Mouse (Mus musculus) embryo, embryonic 10 days (tissue): ENCODE measurements at regions not wholly inside any gene's neighbourhood (a gene's known extent, or its start where the extent isn't known, plus 50 kb on each side); places are given as distances from the start of the nearest gene placed in this dataset.

ENCODE experiments used
- DNase-seq: peaks from one replicate; pipeline ENCODE4 v3.0.0-alpha.2; 2015; ENCODE audit warnings: low spot score

- DNase-seq: no peak
Measured at GRCm38 (mm10) chr4:73051511-73051910, 199.1 kb upstream of the Aldoart1 start.

- peak; percentile 3 for DNase-seq
Measured at GRCm38 (mm10) chr4:73047804-73048203, 195.4 kb upstream of the Aldoart1 start.

GRCm38 (mm10) chr4:73044356-73044755, 191.9 kb upstream of the Aldoart1 start:
- no peak for DNase-seq

GRCm38 (mm10) chr4:73042672-73043071, 190.2 kb upstream of the Aldoart1 start:
- peak; percentile 77 for DNase-seq

- no peak for DNase-seq
Measured at GRCm38 (mm10) chr4:73041486-73041885, 189.1 kb upstream of the Aldoart1 start.

GRCm38 (mm10) chr4:72997686-72998085, 145.3 kb upstream of the Aldoart1 start:
- no peak for DNase-seq

- no peak for DNase-seq
Measured at GRCm38 (mm10) chr4:72996102-72996501, 143.7 kb upstream of the Aldoart1 start.

GRCm38 (mm10) chr4:72946369-72946981, 94.0 kb upstream of the Aldoart1 start:
- peak; percentile 77 for DNase-seq

GRCm38 (mm10) chr4:72923396-72923795, 71.0 kb upstream of the Aldoart1 start:
- DNase-seq: no peak

GRCm38 (mm10) chr4:72914991-72915390, 62.6 kb upstream of the Aldoart1 start:
- DNase-seq: no peak
